Mouse (Mus musculus): ENCODE measurements around the gene Kirrel3. TPM values are rescaled to one million over a fixed set of nuclear protein-coding genes. Genes with fewer than 3 reads are reported as not detected.

Gene Kirrel3
- polyA plus RNA-seq, 1 experiment from 2014 or later: 0.06 TPM

DNA sequence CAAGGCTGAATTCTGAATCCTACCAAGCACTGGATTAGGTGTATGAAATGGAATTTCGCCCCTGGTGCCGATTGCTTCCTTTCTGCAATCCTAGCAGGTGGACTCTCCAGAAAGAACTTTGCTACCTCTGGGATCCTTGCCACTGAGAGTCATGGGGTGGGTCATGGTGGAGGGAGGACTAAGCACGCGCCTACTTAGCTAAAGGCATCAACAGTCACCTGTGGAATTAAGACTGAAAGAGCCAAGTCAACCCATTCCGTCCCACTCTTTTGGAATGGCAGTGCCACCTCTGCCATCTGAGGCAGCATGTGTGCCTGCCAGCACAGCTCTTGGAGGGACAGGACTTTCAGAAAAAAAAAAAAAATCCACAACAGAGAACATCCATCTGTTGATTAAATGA, 4.1 kb downstream of the Kirrel3 start:
- peaks cover 63% of the 10 kb centered on the region for H3K27me3 ChIP-seq (ENCODE audit: control insufficient read depth, insufficient read depth, low read depth, low read length)

DNA sequence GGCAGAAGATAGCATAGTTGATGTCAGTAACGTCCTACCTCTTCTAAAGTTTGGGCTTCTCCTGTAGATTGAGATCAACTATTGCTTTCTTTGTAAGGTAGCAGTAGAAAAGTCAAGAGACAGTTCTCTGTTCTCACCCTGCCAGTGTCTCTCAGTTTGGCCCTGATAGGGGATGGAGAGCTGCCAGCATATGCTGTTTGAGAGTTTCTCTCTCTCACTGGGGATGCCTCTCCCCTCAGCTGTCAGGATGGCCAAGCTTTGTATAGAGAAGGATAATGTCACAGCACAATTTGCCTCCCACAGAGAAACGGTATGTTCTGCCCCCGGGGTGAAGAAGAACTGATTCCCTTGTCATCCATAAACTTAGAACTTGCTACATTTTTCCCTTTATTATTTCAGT, 6.4 kb downstream of the Kirrel3 start:
- H3K27ac ChIP-seq (ENCODE audit: low read length): no peak overlapping the region
- H3K4me2 ChIP-seq (ENCODE audit: low read depth, low read length): no peak overlapping the region
- H3K36me3 ChIP-seq (ENCODE audit: control insufficient read depth, insufficient read depth): no peaks in the 10 kb centered on the region
- 40% methylated on average over 3 of the region's 3 CpGs for WGBS (ENCODE audit: insufficient replicate concordance)
- no peak overlapping the region for H3K4me3 ChIP-seq (ENCODE audit: low read depth, low read length)
- no peaks in the 10 kb centered on the region for H3K4me1 ChIP-seq (ENCODE audit: control insufficient read depth, low read depth, low read length)
- H3K9me3 ChIP-seq (replicated peaks; ENCODE audit: control insufficient read depth, low read length): no peaks in the 10 kb centered on the region
- no peak for ATAC-seq (ENCODE audit: low read depth)
- peaks cover 43% of the 10 kb centered on the region for H3K27me3 ChIP-seq (ENCODE audit: control insufficient read depth, insufficient read depth, low read depth, low read length)
- no peak overlapping the region for H3K9ac ChIP-seq (ENCODE audit: low read depth, low read length)

More for the DNA sequence above, 4.1 kb downstream of the Kirrel3 start:
- no peak for ATAC-seq (ENCODE audit: low read depth)
- Histone ChIP-seq H3K4me2 (ENCODE audit: low read depth, low read length) (no peak overlapping the region), H3K4me3 (ENCODE audit: low read depth, low read length) (no peak overlapping the region), H3K36me3 (ENCODE audit: control insufficient read depth, insufficient read depth) (no peaks in the 10 kb centered on the region), H3K4me1 (ENCODE audit: control insufficient read depth, low read depth, low read length) (no peaks in the 10 kb centered on the region), H3K27ac (ENCODE audit: low read length) (no peak overlapping the region), H3K9ac (ENCODE audit: low read depth, low read length) (no peak overlapping the region), H3K9me3 (replicated peaks; ENCODE audit: control insufficient read depth, low read length) (no peaks in the 10 kb centered on the region)
- WGBS (ENCODE audit: insufficient replicate concordance): 13% methylated on average over 5 of the region's 5 CpGs

DNA sequence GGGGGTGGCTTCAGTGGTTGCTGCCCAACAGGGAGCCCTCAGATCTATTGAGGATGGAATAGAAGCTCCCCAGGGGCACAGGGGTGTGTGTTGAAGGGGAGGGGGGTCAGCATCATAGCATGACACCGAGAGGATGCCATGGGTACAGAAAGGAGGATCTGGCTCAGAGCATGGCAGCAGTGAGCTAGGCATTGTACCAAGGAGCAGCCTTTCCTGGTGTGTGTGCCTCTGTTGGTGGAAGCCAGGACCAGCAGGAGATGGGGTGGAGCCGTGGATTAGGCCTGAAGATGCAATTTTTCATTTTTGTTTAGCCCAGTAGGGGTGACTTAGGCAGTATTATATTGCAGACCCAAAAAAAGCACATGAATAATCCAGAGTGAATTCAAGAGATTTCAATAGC, 7.9 kb downstream of the Kirrel3 start:
- Histone ChIP-seq H3K9me3 (replicated peaks; ENCODE audit: control insufficient read depth, low read length) (no peaks in the 10 kb centered on the region), H3K36me3 (ENCODE audit: control insufficient read depth, insufficient read depth) (no peaks in the 10 kb centered on the region), H3K27ac (ENCODE audit: low read length) (no peak overlapping the region), H3K4me1 (ENCODE audit: control insufficient read depth, low read depth, low read length) (no peaks in the 10 kb centered on the region), H3K4me3 (ENCODE audit: low read depth, low read length) (no peak overlapping the region), H3K27me3 (ENCODE audit: control insufficient read depth, insufficient read depth, low read depth, low read length) (peaks cover 31% of the 10 kb centered on the region), H3K9ac (ENCODE audit: low read depth, low read length) (no peak overlapping the region), H3K4me2 (ENCODE audit: low read depth, low read length) (no peak overlapping the region)
- 27% methylated on average over 2 of the region's 2 CpGs for WGBS (ENCODE audit: insufficient replicate concordance)
- no peak for ATAC-seq (ENCODE audit: low read depth)

DNA sequence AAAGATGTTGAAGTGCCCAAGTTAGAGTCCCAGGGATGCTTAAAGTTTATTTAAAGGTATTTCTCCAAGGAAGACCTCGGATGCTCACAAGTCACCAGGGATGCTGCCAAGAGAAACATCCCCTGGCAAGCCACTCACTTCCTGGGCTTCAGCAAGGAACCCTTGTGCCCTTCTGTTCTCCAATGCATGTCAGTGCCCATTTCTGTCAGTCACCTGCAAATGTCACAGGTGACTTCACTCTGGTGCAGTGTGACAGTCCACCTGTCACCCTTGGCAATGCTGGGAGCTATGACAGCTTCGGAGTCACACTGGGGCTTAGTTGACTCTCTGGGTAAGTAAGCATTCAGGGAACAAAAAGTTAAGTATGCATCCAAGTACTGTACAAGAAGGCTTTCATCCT, 12.4 kb downstream of the Kirrel3 start:
- no peak overlapping the region for H3K4me2 ChIP-seq (ENCODE audit: low read depth, low read length)
- no peak overlapping the region for H3K9ac ChIP-seq (ENCODE audit: low read depth, low read length)
- no peaks in the 10 kb centered on the region for H3K9me3 ChIP-seq (replicated peaks; ENCODE audit: control insufficient read depth, low read length)
- no peaks in the 10 kb centered on the region for H3K27me3 ChIP-seq (ENCODE audit: control insufficient read depth, insufficient read depth, low read depth, low read length)
- ATAC-seq (ENCODE audit: low read depth): no peak
- no peak overlapping the region for H3K27ac ChIP-seq (ENCODE audit: low read length)
- 52% methylated on average over 2 of the region's 2 CpGs for WGBS (ENCODE audit: insufficient replicate concordance)
- H3K36me3 ChIP-seq (ENCODE audit: control insufficient read depth, insufficient read depth): no peaks in the 10 kb centered on the region
- H3K4me3 ChIP-seq (ENCODE audit: low read depth, low read length): no peak overlapping the region
- H3K4me1 ChIP-seq (ENCODE audit: control insufficient read depth, low read depth, low read length): no peaks in the 10 kb centered on the region

DNA sequence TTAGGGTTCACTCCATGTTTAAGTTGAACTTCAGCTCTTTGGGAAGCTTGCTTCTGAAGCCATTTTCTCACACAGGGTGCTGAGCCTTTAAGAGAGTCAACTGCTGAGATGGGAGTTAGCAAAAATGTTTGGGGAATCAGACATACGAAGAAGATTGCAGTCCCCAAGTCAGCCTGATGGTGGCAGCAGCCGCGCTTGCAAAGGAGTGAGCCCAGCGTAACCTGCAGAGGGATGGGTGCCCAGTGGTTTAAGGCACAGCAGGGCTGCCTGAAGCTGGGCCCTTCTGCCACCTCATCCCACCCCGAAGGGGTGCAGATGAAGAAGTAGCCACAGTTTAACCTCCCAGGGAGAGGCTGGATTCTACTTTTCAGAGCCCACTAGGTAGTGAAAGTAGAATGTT, 13.0 kb downstream of the Kirrel3 start:
- ATAC-seq (ENCODE audit: low read depth): no peak
- no peak overlapping the region for H3K27ac ChIP-seq (ENCODE audit: low read length)
- no peaks in the 10 kb centered on the region for H3K36me3 ChIP-seq (ENCODE audit: control insufficient read depth, insufficient read depth)
- no peaks in the 10 kb centered on the region for H3K9me3 ChIP-seq (replicated peaks; ENCODE audit: control insufficient read depth, low read length)
- no peak overlapping the region for H3K4me3 ChIP-seq (ENCODE audit: low read depth, low read length)
- H3K4me2 ChIP-seq (ENCODE audit: low read depth, low read length): no peak overlapping the region
- H3K27me3 ChIP-seq (ENCODE audit: control insufficient read depth, insufficient read depth, low read depth, low read length): no peaks in the 10 kb centered on the region
- no peak overlapping the region for H3K9ac ChIP-seq (ENCODE audit: low read depth, low read length)
- WGBS (ENCODE audit: insufficient replicate concordance): 3% methylated on average over 5 of the region's 5 CpGs
- H3K4me1 ChIP-seq (ENCODE audit: control insufficient read depth, low read depth, low read length): no peaks in the 10 kb centered on the region

DNA sequence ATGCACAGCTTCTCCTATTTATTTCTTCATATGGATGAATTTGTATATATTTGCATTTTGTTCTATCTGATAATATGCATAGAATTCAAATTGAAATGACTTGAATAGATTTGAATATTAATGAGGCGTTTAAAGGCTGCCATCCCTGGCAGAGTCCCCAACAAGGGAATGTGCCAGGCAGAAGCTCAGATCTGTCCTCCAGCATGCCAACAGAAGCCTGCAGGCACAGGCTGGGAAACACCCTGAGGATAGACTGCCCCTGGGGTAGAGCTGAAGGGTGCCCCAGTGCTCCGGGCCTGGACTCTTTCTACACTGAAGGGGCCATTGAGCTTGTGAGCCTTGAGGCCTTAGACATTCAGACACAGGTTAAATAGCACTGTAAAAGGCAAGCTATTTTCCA, 21.5 kb downstream of the Kirrel3 start:
- WGBS (ENCODE audit: insufficient replicate concordance): 74% methylated on average over 2 of the region's 2 CpGs
- no peaks in the 10 kb centered on the region for H3K27me3 ChIP-seq (ENCODE audit: control insufficient read depth, insufficient read depth, low read depth, low read length)
- no peak overlapping the region for H3K4me2 ChIP-seq (ENCODE audit: low read depth, low read length)
- H3K36me3 ChIP-seq (ENCODE audit: control insufficient read depth, insufficient read depth): no peaks in the 10 kb centered on the region
- no peak overlapping the region for H3K27ac ChIP-seq (ENCODE audit: low read length)
- no peak overlapping the region for H3K4me3 ChIP-seq (ENCODE audit: low read depth, low read length)
- H3K9me3 ChIP-seq (replicated peaks; ENCODE audit: control insufficient read depth, low read length): no peaks in the 10 kb centered on the region
- H3K9ac ChIP-seq (ENCODE audit: low read depth, low read length): no peak overlapping the region
- H3K4me1 ChIP-seq (ENCODE audit: control insufficient read depth, low read depth, low read length): no peaks in the 10 kb centered on the region
- no peak for ATAC-seq (ENCODE audit: low read depth)

DNA sequence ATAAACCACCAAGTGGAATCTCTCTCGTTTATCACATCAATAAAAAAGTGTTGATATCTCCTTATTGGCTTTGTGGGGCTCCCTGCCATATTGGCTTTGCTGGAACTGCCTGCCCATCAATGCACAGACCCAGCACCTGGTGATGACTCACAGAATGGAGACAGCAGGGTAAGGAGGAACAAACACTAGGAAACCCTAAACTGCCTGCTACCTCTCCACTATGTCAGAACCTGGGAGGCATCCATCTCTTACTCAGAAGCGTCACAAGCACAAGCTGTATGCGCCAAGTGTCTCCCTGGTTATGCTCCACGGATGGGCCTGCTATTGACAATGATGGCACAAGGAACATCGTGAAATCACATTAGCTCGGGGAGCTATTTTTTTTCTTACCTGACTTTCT, 33.2 kb downstream of the Kirrel3 start:
- no peaks in the 10 kb centered on the region for H3K36me3 ChIP-seq (ENCODE audit: control insufficient read depth, insufficient read depth)
- H3K27ac ChIP-seq (ENCODE audit: low read length): no peak overlapping the region
- H3K9ac ChIP-seq (ENCODE audit: low read depth, low read length): no peak overlapping the region
- H3K4me1 ChIP-seq (ENCODE audit: control insufficient read depth, low read depth, low read length): no peaks in the 10 kb centered on the region
- H3K27me3 ChIP-seq (ENCODE audit: control insufficient read depth, insufficient read depth, low read depth, low read length): no peaks in the 10 kb centered on the region
- ATAC-seq (ENCODE audit: low read depth): no peak
- no peaks in the 10 kb centered on the region for H3K9me3 ChIP-seq (replicated peaks; ENCODE audit: control insufficient read depth, low read length)
- no peak overlapping the region for H3K4me2 ChIP-seq (ENCODE audit: low read depth, low read length)
- no peak overlapping the region for H3K4me3 ChIP-seq (ENCODE audit: low read depth, low read length)
- WGBS (ENCODE audit: insufficient replicate concordance): 48% methylated on average over 6 of the region's 6 CpGs

DNA sequence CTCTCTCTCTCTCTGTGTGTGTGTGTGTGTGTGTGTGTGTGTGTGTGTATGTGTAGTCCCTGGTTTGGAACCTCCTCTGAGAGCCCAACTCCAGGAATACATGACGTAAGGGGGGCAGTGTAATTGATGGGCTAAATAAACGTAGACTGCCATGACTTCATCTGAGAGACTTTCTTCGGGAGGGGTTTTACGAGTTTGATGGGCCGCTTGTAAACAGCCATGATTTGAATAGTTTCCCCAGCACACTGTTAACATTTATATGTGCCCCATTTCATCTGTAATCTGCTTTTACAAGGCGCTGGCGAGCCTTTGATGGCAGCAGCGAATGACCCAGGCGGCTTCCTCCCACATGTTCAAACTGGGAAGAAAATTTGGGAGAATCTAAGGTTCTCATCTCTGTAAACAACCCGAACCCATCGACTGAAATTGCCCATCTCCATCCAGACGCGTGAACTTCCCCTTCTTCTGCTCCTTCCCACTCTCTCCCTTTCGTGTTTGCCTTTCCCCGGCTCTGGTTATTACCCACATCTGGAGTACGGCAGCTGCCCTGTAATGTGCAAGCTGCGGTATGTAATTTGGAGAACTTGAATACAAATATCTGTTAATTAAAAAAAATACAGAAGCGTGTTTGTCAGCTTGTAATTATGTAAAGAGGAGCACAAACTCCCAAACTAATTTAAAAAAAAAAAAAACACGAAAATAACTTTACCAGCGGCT, 34.7 kb downstream of the Kirrel3 start:
- no peak overlapping the region for H3K27ac ChIP-seq (ENCODE audit: low read length)
- 42% methylated on average over 20 of the region's 20 CpGs for WGBS (ENCODE audit: insufficient replicate concordance)
- no peak overlapping the region for H3K9ac ChIP-seq (ENCODE audit: low read depth, low read length)
- ATAC-seq (ENCODE audit: low read depth): no peak
- no peak overlapping the region for H3K4me3 ChIP-seq (ENCODE audit: low read depth, low read length)
- no peaks in the 10 kb centered on the region for H3K36me3 ChIP-seq (ENCODE audit: control insufficient read depth, insufficient read depth)
- H3K27me3 ChIP-seq (ENCODE audit: control insufficient read depth, insufficient read depth, low read depth, low read length): no peaks in the 10 kb centered on the region
- no peaks in the 10 kb centered on the region for H3K9me3 ChIP-seq (replicated peaks; ENCODE audit: control insufficient read depth, low read length)
- H3K4me2 ChIP-seq (ENCODE audit: low read depth, low read length): no peak overlapping the region
- no peaks in the 10 kb centered on the region for H3K4me1 ChIP-seq (ENCODE audit: control insufficient read depth, low read depth, low read length)

DNA sequence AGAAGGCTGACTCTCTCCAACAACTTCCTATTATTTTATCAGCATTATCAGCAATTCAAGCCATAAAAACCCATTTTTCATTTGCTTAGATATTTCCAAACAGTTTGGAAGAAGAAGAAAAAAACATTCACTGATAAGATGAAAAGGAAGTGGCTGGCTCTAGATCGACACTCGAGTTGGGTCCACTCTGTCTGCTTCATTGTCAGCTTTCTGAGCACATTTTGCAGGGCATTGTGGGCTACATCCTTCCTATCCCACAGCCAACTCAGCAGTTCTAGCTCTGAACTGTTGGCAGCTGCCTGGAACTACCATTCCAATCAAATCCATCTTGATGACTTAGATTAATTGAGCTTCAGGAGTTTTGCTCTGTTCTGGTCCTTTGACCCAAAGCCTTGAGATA, 40.0 kb downstream of the Kirrel3 start:
- H3K27me3 ChIP-seq (ENCODE audit: control insufficient read depth, insufficient read depth, low read depth, low read length): no peaks in the 10 kb centered on the region
- no peak for ATAC-seq (ENCODE audit: low read depth)
- H3K36me3 ChIP-seq (ENCODE audit: control insufficient read depth, insufficient read depth): no peaks in the 10 kb centered on the region
- H3K4me3 ChIP-seq (ENCODE audit: low read depth, low read length): no peak overlapping the region
- H3K4me2 ChIP-seq (ENCODE audit: low read depth, low read length): no peak overlapping the region
- WGBS (ENCODE audit: insufficient replicate concordance): 6% methylated on average over 2 of the region's 2 CpGs
- no peak overlapping the region for H3K9ac ChIP-seq (ENCODE audit: low read depth, low read length)
- H3K27ac ChIP-seq (ENCODE audit: low read length): no peak overlapping the region
- H3K9me3 ChIP-seq (replicated peaks; ENCODE audit: control insufficient read depth, low read length): no peaks in the 10 kb centered on the region
- H3K4me1 ChIP-seq (ENCODE audit: control insufficient read depth, low read depth, low read length): no peaks in the 10 kb centered on the region
